Mouse (Mus musculus): ENCODE data around the gene Slc37a3. TPM values are rescaled to one million over a fixed set of nuclear protein-coding genes. Genes with fewer than 3 reads are reported as not detected.

Gene Slc37a3
- polyA plus RNA-seq, 1 experiment: 13.2 TPM

- Histone ChIP-seq H3K27ac (ENCODE audit: insufficient read depth, low read depth, low read length) (peak overlapping the region; percentile 55), H3K27me3 (ENCODE audit: control insufficient read depth, insufficient read depth, low read length) (no peaks in the 10 kb centered on the region), H3K36me3 (ENCODE audit: control insufficient read depth, insufficient read depth, low read length) (peaks cover 34% of the 10 kb centered on the region), H3K4me3 (ENCODE audit: low read depth, low read length) (no peak overlapping the region), H3K4me1 (ENCODE audit: control insufficient read depth, insufficient read depth, insufficient read length, low read length) (no peaks in the 10 kb centered on the region; the same call in none of the 2 replicates)
- WGBS: 10% methylated on average over 2 of the region's 2 CpGs
- no peak for TF ChIP-seq POLR2A (IDR thresholded peaks at IDR 0.05; ENCODE audit: low read depth, low read length)
- TF ChIP-seq CTCF (IDR thresholded peaks at IDR 0.05; ENCODE audit: extremely low read depth, insufficient read length, insufficient replicate concordance, low read depth, low read length): no peak
Measured at GRCm38 (mm10) chr6:39341798-39342197, 35.7 kb downstream of the Slc37a3 start.

GRCm38 (mm10) chr6:39338359-39338758 lies 39.1 kb downstream of the Slc37a3 start:
- Histone ChIP-seq H3K36me3 (ENCODE audit: control insufficient read depth, insufficient read depth, low read length) (peaks cover 29% of the 10 kb centered on the region), H3K27ac (ENCODE audit: insufficient read depth, low read depth, low read length) (no peak overlapping the region), H3K4me3 (ENCODE audit: low read depth, low read length) (no peak overlapping the region), H3K27me3 (ENCODE audit: control insufficient read depth, insufficient read depth, low read length) (no peaks in the 10 kb centered on the region), H3K4me1 (ENCODE audit: control insufficient read depth, insufficient read depth, insufficient read length, low read length) (no peaks in the 10 kb centered on the region; the same call in none of the 2 replicates)
- TF ChIP-seq CTCF (IDR thresholded peaks at IDR 0.05; ENCODE audit: extremely low read depth, insufficient read length, insufficient replicate concordance, low read depth, low read length) (no peak), POLR2A (IDR thresholded peaks at IDR 0.05; ENCODE audit: low read depth, low read length) (no peak)
- 94% methylated on average over 8 of the region's 8 CpGs for WGBS

- Histone ChIP-seq H3K27me3 (ENCODE audit: control insufficient read depth, insufficient read depth, low read length) (no peaks in the 10 kb centered on the region), H3K36me3 (ENCODE audit: control insufficient read depth, insufficient read depth, low read length) (peaks cover 25% of the 10 kb centered on the region), H3K27ac (ENCODE audit: insufficient read depth, low read depth, low read length) (no peak overlapping the region), H3K4me1 (ENCODE audit: control insufficient read depth, insufficient read depth, insufficient read length, low read length) (peaks cover 14% of the 10 kb centered on the region), H3K4me3 (ENCODE audit: low read depth, low read length) (no peak overlapping the region)
- WGBS: 92% methylated on average over 3 of the region's 3 CpGs
- TF ChIP-seq POLR2A (IDR thresholded peaks at IDR 0.05; ENCODE audit: low read depth, low read length) (no peak), CTCF (IDR thresholded peaks at IDR 0.05; ENCODE audit: extremely low read depth, insufficient read length, insufficient replicate concordance, low read depth, low read length) (no peak)
Measured at GRCm38 (mm10) chr6:39334873-39335272, 42.6 kb downstream of the Slc37a3 start.

- no peak overlapping the region for H3K27ac ChIP-seq (ENCODE audit: insufficient read depth, low read depth, low read length)
- WGBS: 82% methylated on average over 7 of the region's 7 CpGs
- TF ChIP-seq POLR2A (IDR thresholded peaks at IDR 0.05; ENCODE audit: low read depth, low read length) (no peak), CTCF (IDR thresholded peaks at IDR 0.05; ENCODE audit: extremely low read depth, insufficient read length, insufficient replicate concordance, low read depth, low read length) (no peak)
Measured at GRCm38 (mm10) chr6:39334224-39334623, 43.3 kb downstream of the Slc37a3 start.

GRCm38 (mm10) chr6:39331998-39332700 lies 45.3 kb downstream of the Slc37a3 start:
- WGBS: 54% methylated on average over 7 of the region's 7 CpGs
- Histone ChIP-seq H3K27ac (ENCODE audit: insufficient read depth, low read depth, low read length) (peak overlapping the region; percentile 34), H3K36me3 (ENCODE audit: control insufficient read depth, insufficient read depth, low read length) (peaks cover 18% of the 10 kb centered on the region), H3K4me3 (ENCODE audit: low read depth, low read length) (no peak overlapping the region), H3K27me3 (ENCODE audit: control insufficient read depth, insufficient read depth, low read length) (no peaks in the 10 kb centered on the region), H3K4me1 (ENCODE audit: control insufficient read depth, insufficient read depth, insufficient read length, low read length) (peaks cover 14% of the 10 kb centered on the region)
- TF ChIP-seq CTCF (IDR thresholded peaks at IDR 0.05; ENCODE audit: extremely low read depth, insufficient read length, insufficient replicate concordance, low read depth, low read length): no peak

More at GRCm38 (mm10) chr6:39334224-39334623, 43.3 kb downstream of the Slc37a3 start:
- H3K36me3 ChIP-seq (ENCODE audit: control insufficient read depth, insufficient read depth, low read length): peaks cover 25% of the 10 kb centered on the region
- peaks cover 14% of the 10 kb centered on the region for H3K4me1 ChIP-seq (ENCODE audit: control insufficient read depth, insufficient read depth, insufficient read length, low read length)
- H3K27me3 ChIP-seq (ENCODE audit: control insufficient read depth, insufficient read depth, low read length): no peaks in the 10 kb centered on the region
- H3K4me3 ChIP-seq (ENCODE audit: low read depth, low read length): no peak overlapping the region

- Histone ChIP-seq H3K27ac (ENCODE audit: insufficient read depth, low read depth, low read length) (no peak overlapping the region), H3K27me3 (ENCODE audit: control insufficient read depth, insufficient read depth, low read length) (no peaks in the 10 kb centered on the region)
- 77% methylated on average over 7 of the region's 7 CpGs for WGBS
Measured at GRCm38 (mm10) chr6:39330981-39331380, 46.5 kb downstream of the Slc37a3 start.

GRCm38 (mm10) chr6:39320286-39320685 lies 57.2 kb downstream of the Slc37a3 start:
- Histone ChIP-seq H3K4me3 (ENCODE audit: low read depth, low read length) (no peak overlapping the region), H3K4me1 (ENCODE audit: control insufficient read depth, insufficient read depth, insufficient read length, low read length) (no peaks in the 10 kb centered on the region; the same call in 1 of the 2 replicates), H3K27ac (ENCODE audit: insufficient read depth, low read depth, low read length) (no peak overlapping the region), H3K36me3 (ENCODE audit: control insufficient read depth, insufficient read depth, low read length) (no peaks in the 10 kb centered on the region), H3K27me3 (ENCODE audit: control insufficient read depth, insufficient read depth, low read length) (no peaks in the 10 kb centered on the region)
- TF ChIP-seq POLR2A (IDR thresholded peaks at IDR 0.05; ENCODE audit: low read depth, low read length) (no peak), CTCF (IDR thresholded peaks at IDR 0.05; ENCODE audit: extremely low read depth, insufficient read length, insufficient replicate concordance, low read depth, low read length) (no peak)
- 83% methylated on average over 5 of the region's 5 CpGs for WGBS

More at GRCm38 (mm10) chr6:39330981-39331380, 46.5 kb downstream of the Slc37a3 start:
- TF ChIP-seq POLR2A (IDR thresholded peaks at IDR 0.05; ENCODE audit: low read depth, low read length) (no peak), CTCF (IDR thresholded peaks at IDR 0.05; ENCODE audit: extremely low read depth, insufficient read length, insufficient replicate concordance, low read depth, low read length) (no peak)
- Histone ChIP-seq H3K4me1 (ENCODE audit: control insufficient read depth, insufficient read depth, insufficient read length, low read length) (peaks cover 14% of the 10 kb centered on the region), H3K4me3 (ENCODE audit: low read depth, low read length) (no peak overlapping the region), H3K36me3 (ENCODE audit: control insufficient read depth, insufficient read depth, low read length) (peaks cover 9% of the 10 kb centered on the region)
